Mouse (Mus musculus): ENCODE measurements around the gene Cdkn2c. TPM values are rescaled to one million over a fixed set of nuclear protein-coding genes. Genes with fewer than 3 reads are reported as not detected.
A peak's percentile ranks its signal among the peaks of the same experiment; 100 is the strongest.

Gene Cdkn2c
- polyA plus RNA-seq, 1 experiment, result 21.6 TPM

GRCm38 (mm10) chr4:109657021-109657850 is 9.8 kb downstream of the Cdkn2c start:
- Histone ChIP-seq H3K27me3 (ENCODE audit: control insufficient read depth, insufficient read depth, insufficient read length) (no peaks in the 10 kb centered on the region), H3ac (ENCODE audit: control insufficient read depth, insufficient read length, low read depth) (peak overlapping the region; percentile 72), H3K36me3 (ENCODE audit: control insufficient read depth, insufficient read depth) (peaks cover 8% of the 10 kb centered on the region), H3K4me3 (ENCODE audit: insufficient read depth, poor library complexity, severe bottlenecking) (peak overlapping the region; percentile 21), H3K79me2 (ENCODE audit: control insufficient read depth, insufficient read depth) (peaks cover 13% of the 10 kb centered on the region), H3K79me3 (ENCODE audit: low read depth) (peaks cover 6% of the 10 kb centered on the region)
- TF ChIP-seq CTCF (IDR thresholded peaks at IDR 0.05; ENCODE audit: control insufficient read depth, insufficient read depth, insufficient read length) (no peak), MYOG (IDR thresholded peaks at IDR 0.05; ENCODE audit: control insufficient read depth, extremely low read depth, insufficient read length) (no peak), USF1 (IDR thresholded peaks at IDR 0.05; ENCODE audit: low read depth) (no peak), CEBPB (IDR thresholded peaks at IDR 0.05; ENCODE audit: low read depth) (no peak), FOSL1 (IDR thresholded peaks at IDR 0.05; ENCODE audit: insufficient read depth, low read length, poor library complexity, severe bottlenecking) (no peak), MYOD1 (IDR thresholded peaks at IDR 0.05; ENCODE audit: control insufficient read depth, insufficient read length, low read depth) (no peak), MAX (IDR thresholded peaks at IDR 0.05) (no peak)

- no peak for TF ChIP-seq CTCF (IDR thresholded peaks at IDR 0.05; ENCODE audit: control insufficient read depth, insufficient read depth, insufficient read length)
- no peak for TF ChIP-seq USF1 (IDR thresholded peaks at IDR 0.05; ENCODE audit: low read depth)
- TF ChIP-seq MYOD1 (IDR thresholded peaks at IDR 0.05; ENCODE audit: control insufficient read depth, insufficient read length, low read depth), result no peak
- TF ChIP-seq MYOG (IDR thresholded peaks at IDR 0.05; ENCODE audit: control insufficient read depth, extremely low read depth, insufficient read length), result no peak
- TF ChIP-seq MAX (IDR thresholded peaks at IDR 0.05), result no peak
- no peak for TF ChIP-seq CEBPB (IDR thresholded peaks at IDR 0.05; ENCODE audit: low read depth)
- TF ChIP-seq FOSL1 (IDR thresholded peaks at IDR 0.05; ENCODE audit: insufficient read depth, low read length, poor library complexity, severe bottlenecking), result no peak
Observed at GRCm38 (mm10) chr4:109656301-109656700, 10.7 kb downstream of the Cdkn2c start.

GRCm38 (mm10) chr4:109655738-109656137 is 11.3 kb downstream of the Cdkn2c start:
- H3K79me3 ChIP-seq (ENCODE audit: low read depth), result no peaks in the 10 kb centered on the region
- TF ChIP-seq CTCF (IDR thresholded peaks at IDR 0.05; ENCODE audit: control insufficient read depth, insufficient read depth, insufficient read length), result no peak
- TF ChIP-seq USF1 (IDR thresholded peaks at IDR 0.05; ENCODE audit: low read depth), result no peak
- H3K36me3 ChIP-seq (ENCODE audit: control insufficient read depth, insufficient read depth), result no peaks in the 10 kb centered on the region
- H3K27me3 ChIP-seq (ENCODE audit: control insufficient read depth, insufficient read depth, insufficient read length), result no peaks in the 10 kb centered on the region
- no peak overlapping the region for H3ac ChIP-seq (ENCODE audit: control insufficient read depth, insufficient read length, low read depth)
- peaks cover under 1% of the 10 kb centered on the region for H3K79me2 ChIP-seq (ENCODE audit: control insufficient read depth, insufficient read depth)
- no peak overlapping the region for H3K4me3 ChIP-seq (ENCODE audit: insufficient read depth, poor library complexity, severe bottlenecking)

More at GRCm38 (mm10) chr4:109656301-109656700, 10.7 kb downstream of the Cdkn2c start:
- no peaks in the 10 kb centered on the region for H3K27me3 ChIP-seq (ENCODE audit: control insufficient read depth, insufficient read depth, insufficient read length)
- peaks cover 6% of the 10 kb centered on the region for H3K79me2 ChIP-seq (ENCODE audit: control insufficient read depth, insufficient read depth)
- peaks cover 5% of the 10 kb centered on the region for H3K36me3 ChIP-seq (ENCODE audit: control insufficient read depth, insufficient read depth)
- peaks cover 2% of the 10 kb centered on the region for H3K79me3 ChIP-seq (ENCODE audit: low read depth)
- no peak overlapping the region for H3K4me3 ChIP-seq (ENCODE audit: insufficient read depth, poor library complexity, severe bottlenecking)
- no peak overlapping the region for H3ac ChIP-seq (ENCODE audit: control insufficient read depth, insufficient read length, low read depth)

- no peak for TF ChIP-seq MYOD1 (IDR thresholded peaks at IDR 0.05; ENCODE audit: control insufficient read depth, insufficient read length, low read depth)
- TF ChIP-seq USF1 (IDR thresholded peaks at IDR 0.05; ENCODE audit: low read depth), result no peak
- TF ChIP-seq MYOG (IDR thresholded peaks at IDR 0.05; ENCODE audit: control insufficient read depth, extremely low read depth, insufficient read length), result no peak
- TF ChIP-seq FOSL1 (IDR thresholded peaks at IDR 0.05; ENCODE audit: insufficient read depth, low read length, poor library complexity, severe bottlenecking), result no peak
- no peak for TF ChIP-seq CTCF (IDR thresholded peaks at IDR 0.05; ENCODE audit: control insufficient read depth, insufficient read depth, insufficient read length)
- no peak for TF ChIP-seq CEBPB (IDR thresholded peaks at IDR 0.05; ENCODE audit: low read depth)
- TF ChIP-seq MAX (IDR thresholded peaks at IDR 0.05), result no peak
- Histone ChIP-seq H3K4me3 (ENCODE audit: insufficient read depth, poor library complexity, severe bottlenecking) (no peak overlapping the region), H3ac (ENCODE audit: control insufficient read depth, insufficient read length, low read depth) (no peak overlapping the region), H3K36me3 (ENCODE audit: control insufficient read depth, insufficient read depth) (no peaks in the 10 kb centered on the region), H3K79me3 (ENCODE audit: low read depth) (no peaks in the 10 kb centered on the region), H3K27me3 (ENCODE audit: control insufficient read depth, insufficient read depth, insufficient read length) (no peaks in the 10 kb centered on the region), H3K79me2 (ENCODE audit: control insufficient read depth, insufficient read depth) (no peaks in the 10 kb centered on the region)
Observed at GRCm38 (mm10) chr4:109654701-109655100, 12.3 kb downstream of the Cdkn2c start.

- no peak for TF ChIP-seq USF1 (IDR thresholded peaks at IDR 0.05; ENCODE audit: low read depth)
- TF ChIP-seq CTCF (IDR thresholded peaks at IDR 0.05; ENCODE audit: control insufficient read depth, insufficient read depth, insufficient read length), result no peak
- no peak for TF ChIP-seq CEBPB (IDR thresholded peaks at IDR 0.05; ENCODE audit: low read depth)
- TF ChIP-seq FOSL1 (IDR thresholded peaks at IDR 0.05; ENCODE audit: insufficient read depth, low read length, poor library complexity, severe bottlenecking), result no peak
- TF ChIP-seq MAX (IDR thresholded peaks at IDR 0.05), result no peak
- TF ChIP-seq MYOG (IDR thresholded peaks at IDR 0.05; ENCODE audit: control insufficient read depth, extremely low read depth, insufficient read length), result no peak
- TF ChIP-seq MYOD1 (IDR thresholded peaks at IDR 0.05; ENCODE audit: control insufficient read depth, insufficient read length, low read depth), result no peak
- no peak overlapping the region for H3ac ChIP-seq (ENCODE audit: control insufficient read depth, insufficient read length, low read depth)
- H3K79me2 ChIP-seq (ENCODE audit: control insufficient read depth, insufficient read depth), result no peaks in the 10 kb centered on the region
- no peaks in the 10 kb centered on the region for H3K79me3 ChIP-seq (ENCODE audit: low read depth)
- H3K36me3 ChIP-seq (ENCODE audit: control insufficient read depth, insufficient read depth), result no peaks in the 10 kb centered on the region
- no peak overlapping the region for H3K4me3 ChIP-seq (ENCODE audit: insufficient read depth, poor library complexity, severe bottlenecking)
- H3K27me3 ChIP-seq (ENCODE audit: control insufficient read depth, insufficient read depth, insufficient read length), result no peaks in the 10 kb centered on the region
Observed at GRCm38 (mm10) chr4:109653251-109653650, 13.7 kb downstream of the Cdkn2c start.

All from C2C12 (cell line).